Mouse (Mus musculus) myocyte (in vitro differentiated cells): ENCODE results near the gene Nudt22.

Experiments used
- MAX ChIP-seq: IDR thresholded peaks from one replicate; pipeline ENCODE4 v1.6.1; 2011; ENCODE audit warnings: low read depth, mild to moderate bottlenecking, control low read depth
- POLR2A ChIP-seq: IDR thresholded peaks from one replicate; pipeline ENCODE4 v1.6.1; 2011; ENCODE audit warnings: low read depth, mild to moderate bottlenecking, control low read depth, moderate library complexity; ENCODE audit not compliant: insufficient read length
- TCF12 ChIP-seq: IDR thresholded peaks from one replicate; pipeline ENCODE4 v1.6.1; 2011; ENCODE audit warnings: mild to moderate bottlenecking, control low read depth; ENCODE audit not compliant: poor library complexity, insufficient read depth, severe bottlenecking

DNA sequence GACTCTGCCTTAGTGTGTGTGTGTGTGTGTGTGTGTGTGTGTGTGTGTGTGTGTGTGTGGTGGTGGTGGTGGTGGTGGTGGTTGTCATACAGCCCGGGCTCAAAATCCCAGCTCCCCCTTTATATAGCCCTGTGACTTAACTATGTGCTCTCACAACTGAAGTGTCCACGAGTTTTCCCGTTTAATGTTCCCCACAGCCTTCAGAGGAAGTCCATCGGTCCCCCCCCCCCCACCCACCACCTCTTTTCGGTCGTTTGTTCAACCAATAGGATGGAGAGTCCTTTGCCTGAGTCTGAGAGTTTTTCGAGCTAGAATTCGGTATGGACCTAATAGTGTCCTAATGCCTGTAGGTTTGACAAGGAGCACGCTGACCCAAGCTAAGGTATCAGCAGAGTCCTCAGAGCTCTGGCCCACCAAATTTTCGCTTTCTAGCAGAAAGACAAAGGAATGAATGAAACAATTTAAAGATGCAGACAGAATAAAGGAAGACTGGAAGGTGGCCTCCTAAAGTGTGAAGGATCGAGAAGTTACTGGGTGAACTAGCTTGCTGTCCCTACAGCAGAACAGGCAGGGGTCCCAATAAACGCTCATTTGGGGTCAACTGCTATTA, 22.2 kb downstream of the Nudt22 start:
- no peak for TF ChIP-seq TCF12
- no peak for TF ChIP-seq MAX
- TF ChIP-seq POLR2A = no peak
